12 mouse cellular contexts compared by ENCODE assay signal in genomic region chr6:94577991-94578390, GRCm38 (mm10).
DNase-seq lines count a peak whose midpoint lies in the region; ATAC-seq lines count a peak whose summit lies in the region.
"Had no signal": no experiment of that assay in that cellular context is flagged by ENCODE, and none has a peak within 500 bp of the region (broad histone marks: within the 10 kb centered on the region; RNA-seq: fewer than 3 reads in every experiment).

No protein-coding gene starts in this region.

- 28% methylated on average over 8 of the region's 8 CpGs for WGBS in hindbrain, embryonic 12.5 days
- 15% methylated on average over 8 of the region's 8 CpGs for WGBS in midbrain, embryonic 15.5 days

- no peak overlapping the region for H3K4me3 ChIP-seq in hindbrain, embryonic 12.5 days
- no peak overlapping the region for H3K4me3 ChIP-seq in midbrain, embryonic 15.5 days
- H3K4me3 ChIP-seq: limb, embryonic 15.5 days had no signal

- no peak overlapping the region for H3K4me2 ChIP-seq in hindbrain, embryonic 12.5 days (replicated peaks)
- H3K4me2 ChIP-seq in midbrain, embryonic 15.5 days = no peak overlapping the region
- H3K4me2 ChIP-seq: limb, embryonic 15.5 days had no signal

- peak; percentile 79 for DNase-seq in heart, adult 11 months
- DNase-seq in heart, adult 9 months (ENCODE audit: low spot score in 2 of 2) = no peak
- DNase-seq in embryo, embryonic 11 days = peak; percentile 65
- no peak for DNase-seq in kidney, postnatal 14 days
- DNase-seq in adrenal gland, adult 8-10 months = no peak
- DNase-seq in right cerebral cortex, postnatal 25 days = no peak
- DNase-seq: adrenal gland, postnatal 25 days; cerebellum, postnatal 25 days; heart, postnatal 10 days had no signal

- no peaks in the 10 kb centered on the region for H3K27me3 ChIP-seq in hindbrain, embryonic 12.5 days
- H3K27me3 ChIP-seq in midbrain, embryonic 15.5 days (replicated peaks) = no peaks in the 10 kb centered on the region
- H3K27me3 ChIP-seq: limb, embryonic 15.5 days had no signal

- ATAC-seq in hindbrain, embryonic 12.5 days (ENCODE audit: low FRiP score) = peak; percentile 89
- ATAC-seq in midbrain, embryonic 15.5 days (replicated peaks) = peak; percentile 75

- peaks cover 25% of the 10 kb centered on the region for H3K4me1 ChIP-seq in hindbrain, embryonic 12.5 days
- H3K4me1 ChIP-seq in midbrain, embryonic 15.5 days = peaks cover 17% of the 10 kb centered on the region
- H3K4me1 ChIP-seq: limb, embryonic 15.5 days had no signal

- H3K27ac ChIP-seq in hindbrain, embryonic 12.5 days = peak overlapping the region; percentile 49; the same call in 1 of the 2 replicates
- no peak overlapping the region for H3K27ac ChIP-seq in midbrain, embryonic 15.5 days
- H3K27ac ChIP-seq: limb, embryonic 15.5 days had no signal

- H3K9me3 ChIP-seq in hindbrain, embryonic 12.5 days (replicated peaks) = no peaks in the 10 kb centered on the region
- no peaks in the 10 kb centered on the region for H3K9me3 ChIP-seq in midbrain, embryonic 15.5 days
- H3K9me3 ChIP-seq: limb, embryonic 15.5 days had no signal

- H3K9ac ChIP-seq in hindbrain, embryonic 12.5 days = no peak overlapping the region
- no peak overlapping the region for H3K9ac ChIP-seq in midbrain, embryonic 15.5 days
- H3K9ac ChIP-seq: limb, embryonic 15.5 days had no signal

- H3K36me3 ChIP-seq in hindbrain, embryonic 12.5 days = no peaks in the 10 kb centered on the region
- H3K36me3 ChIP-seq in midbrain, embryonic 15.5 days (replicated peaks) = no peaks in the 10 kb centered on the region
- H3K36me3 ChIP-seq: limb, embryonic 15.5 days had no signal

Comparison
In these comparisons a context has a peak if more than half of its experiments do, and no peak if none do; other contexts are left out.
1. DNase-seq: peak in heart, adult 11 months (single experiment) and embryo, embryonic 11 days (single experiment); none in heart, adult 9 months (0 of 2), kidney, postnatal 14 days (single experiment), adrenal gland, adult 8-10 months (single experiment) and right cerebral cortex, postnatal 25 days (single experiment).